Mouse (Mus musculus) liver, adult 2 months (tissue): Measurements from ENCODE around the gene Spns2. TPM values are rescaled to one million over a fixed set of nuclear protein-coding genes. Genes with fewer than 3 reads are reported as not detected.

Source experiments
- DNase-seq: peaks from one replicate; pipeline ENCODE4 v3.0.0-alpha.2; 2011; ENCODE audit warnings: low read depth, low spot score; ENCODE audit errors: extremely low read depth
- H3K27ac ChIP-seq: fragments of 200-500 bp; replicated peaks from 2 replicates; pipeline ENCODE4 v1.5.1; 2012; ENCODE audit warnings: low read depth, mild to moderate bottlenecking, control low read depth, inconsistent platforms, low read length; ENCODE audit not compliant: insufficient read depth
- H3K27me3 ChIP-seq: fragments of 200-500 bp; 2 replicates; pipeline ENCODE4 v1.6.1; 2012; ENCODE audit warnings: mild to moderate bottlenecking, moderate library complexity, low read length, inconsistent platforms; ENCODE audit not compliant: control insufficient read depth, insufficient read depth
- H3K36me3 ChIP-seq: fragments of 200-500 bp; 2 replicates; pipeline ENCODE4 v1.6.1; 2012; ENCODE audit warnings: low read length, inconsistent platforms; ENCODE audit not compliant: control insufficient read depth, insufficient read depth
- H3K4me1 ChIP-seq: fragments of 200-500 bp; 2 replicates; pipeline ENCODE4 v1.6.1; 2011; ENCODE audit warnings: low read length; ENCODE audit not compliant: control insufficient read depth, insufficient read depth
- H3K4me3 ChIP-seq: fragments of 200-500 bp; 2 replicates; pipeline ENCODE4 v1.5.1; 2011; ENCODE audit warnings: low read depth, mild to moderate bottlenecking, control low read depth, low read length, moderate library complexity; ENCODE audit not compliant: insufficient read depth
- H3K79me2 ChIP-seq: fragments of 200-500 bp; 2 replicates; pipeline ENCODE4 v1.6.1; 2012; ENCODE audit warnings: inconsistent platforms, mild to moderate bottlenecking, low read length, moderate library complexity; ENCODE audit not compliant: control insufficient read depth, insufficient read depth
- H3K9ac ChIP-seq: fragments of 200-500 bp; 2 replicates; pipeline ENCODE4 v1.6.1; 2012; ENCODE audit warnings: low read depth, mild to moderate bottlenecking, control low read depth, inconsistent platforms, low read length
- CTCF ChIP-seq: fragments of 200-500 bp; IDR thresholded peaks from 2 replicates; pipeline ENCODE4 v1.5.1; 2011; ENCODE audit warnings: low read depth, low read length, control low read depth
- POLR2A ChIP-seq: fragments of 200-500 bp; IDR thresholded peaks from 2 replicates; pipeline ENCODE4 v1.6.1; 2011; ENCODE audit warnings: low read length, control low read depth; ENCODE audit not compliant: insufficient read depth; ENCODE audit errors: extremely low read depth
- WGBS: fragments of 180-500 bp; shearing (Covaris S2); methylation state at CpG from one replicate; pipeline ENCODE4 v1.1.7; 2018; 5-methylcytosine and 5-hydroxymethylcytosine counted together
- polyA plus RNA-seq: library from polyadenylated mRNA; depleted of rRNA; stranded (reverse); fragments of >200 nt; gene quantifications from 2 replicates; pipeline ENCODE4 v1.2.3, GENCODE M21; 2012
- total RNA-seq: library from RNA; depleted of rRNA; stranded (reverse); fragments of >200 nt; gene quantifications from 2 replicates; pipeline ENCODE4 v1.2.3, GENCODE M21; 2014

The Spns2 gene
- total and polyA plus RNA-seq, 2 experiments: 41.1 to 47.3 TPM

DNA sequence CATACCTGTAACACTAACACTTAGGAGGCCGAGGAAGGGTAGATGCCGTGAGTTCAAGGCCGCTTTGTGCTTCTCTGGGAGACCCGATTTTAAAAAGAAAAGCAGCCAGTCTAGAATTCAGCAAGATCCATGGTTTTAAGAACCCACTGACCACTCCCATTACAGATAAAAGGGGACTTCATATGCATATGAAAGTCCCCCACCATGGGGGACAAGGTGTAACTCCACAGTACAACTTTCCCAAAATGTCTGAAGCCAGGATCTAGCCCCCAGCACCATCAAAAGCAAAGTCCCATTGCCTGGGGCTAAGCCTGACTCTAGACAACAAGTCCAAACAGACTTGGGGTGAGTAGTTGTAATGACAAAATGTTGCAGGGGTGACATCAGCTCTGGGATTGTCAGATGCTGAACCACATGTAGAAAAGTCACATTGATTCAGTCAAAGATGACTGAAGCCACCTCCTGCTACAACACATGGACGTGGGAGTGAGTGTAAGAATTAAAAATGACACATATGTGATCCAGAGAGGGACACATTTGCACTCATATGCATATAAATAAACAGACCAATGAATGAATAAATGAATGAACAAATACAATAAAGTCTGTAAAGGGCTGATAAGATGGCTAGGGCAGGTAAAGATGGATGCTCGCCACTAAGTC, 69.1 kb downstream of the Spns2 start:
- TF ChIP-seq POLR2A (no peak), CTCF (no peak)
- no peaks in the 10 kb centered on the region for H3K79me2 ChIP-seq
- no peak for DNase-seq
- no peak overlapping the region for H3K9ac ChIP-seq
- H3K4me1 ChIP-seq: peaks cover 2% of the 10 kb centered on the region; the same call in 1 of the 2 replicates
- WGBS: 94% methylated on average over 6 of the region's 6 CpGs
- no peak overlapping the region for H3K4me3 ChIP-seq
- H3K27ac ChIP-seq: no peak overlapping the region
- H3K36me3 ChIP-seq: no peaks in the 10 kb centered on the region
- no peaks in the 10 kb centered on the region for H3K27me3 ChIP-seq

- DNase-seq: no peak
- no peaks in the 10 kb centered on the region for H3K79me2 ChIP-seq
- WGBS: 66% methylated on average over 6 of the region's 6 CpGs
Measured at GRCm38 (mm10) chr11:72419006-72419405, 70.7 kb downstream of the Spns2 start.

DNA sequence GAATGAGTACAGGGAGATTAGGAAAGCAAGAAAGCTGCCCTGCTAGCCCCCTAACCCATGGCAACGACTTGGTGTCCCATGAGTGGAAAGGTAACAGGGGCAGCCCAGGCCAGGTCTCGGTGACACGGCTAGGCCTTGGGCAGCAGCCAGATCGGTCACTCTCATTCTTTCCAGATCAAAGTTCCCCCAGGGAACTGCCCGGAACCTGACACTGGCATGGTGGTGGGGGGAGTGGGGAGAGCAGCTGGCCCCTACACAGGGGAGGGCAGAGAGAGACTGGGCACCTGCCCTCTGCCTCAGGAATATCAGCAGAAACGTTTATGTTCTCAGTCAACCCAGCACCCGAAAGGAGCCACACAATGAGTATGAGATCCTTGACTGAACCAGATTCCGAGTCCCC, 71.5 kb downstream of the Spns2 start:
- Histone ChIP-seq H3K27me3 (no peaks in the 10 kb centered on the region), H3K79me2 (no peaks in the 10 kb centered on the region), H3K27ac (no peak overlapping the region), H3K36me3 (no peaks in the 10 kb centered on the region), H3K4me1 (peaks cover 2% of the 10 kb centered on the region; the same call in 1 of the 2 replicates), H3K4me3 (no peak overlapping the region), H3K9ac (no peak overlapping the region)
- TF ChIP-seq CTCF: no peak
- no peak for TF ChIP-seq POLR2A
- DNase-seq: peak; percentile 58
- 39% methylated on average over 8 of the region's 8 CpGs for WGBS

More at GRCm38 (mm10) chr11:72419006-72419405, 70.7 kb downstream of the Spns2 start:
- no peak overlapping the region for H3K27ac ChIP-seq
- no peak overlapping the region for H3K9ac ChIP-seq
- no peak overlapping the region for H3K4me3 ChIP-seq
- no peaks in the 10 kb centered on the region for H3K27me3 ChIP-seq
- H3K4me1 ChIP-seq: peaks cover 2% of the 10 kb centered on the region; the same call in 1 of the 2 replicates
- no peaks in the 10 kb centered on the region for H3K36me3 ChIP-seq
- TF ChIP-seq POLR2A (no peak), CTCF (no peak)

GRCm38 (mm10) chr11:72417376-72417775, 72.3 kb downstream of the Spns2 start:
- H3K27ac ChIP-seq: no peak overlapping the region
- no peak for DNase-seq
- no peak overlapping the region for H3K9ac ChIP-seq
- no peaks in the 10 kb centered on the region for H3K79me2 ChIP-seq
- no peaks in the 10 kb centered on the region for H3K36me3 ChIP-seq
- no peaks in the 10 kb centered on the region for H3K27me3 ChIP-seq
- WGBS: 78% methylated on average over 4 of the region's 4 CpGs
- H3K4me1 ChIP-seq: peaks cover 2% of the 10 kb centered on the region; the same call in 1 of the 2 replicates
- no peak overlapping the region for H3K4me3 ChIP-seq
- TF ChIP-seq CTCF (no peak), POLR2A (no peak)

DNA sequence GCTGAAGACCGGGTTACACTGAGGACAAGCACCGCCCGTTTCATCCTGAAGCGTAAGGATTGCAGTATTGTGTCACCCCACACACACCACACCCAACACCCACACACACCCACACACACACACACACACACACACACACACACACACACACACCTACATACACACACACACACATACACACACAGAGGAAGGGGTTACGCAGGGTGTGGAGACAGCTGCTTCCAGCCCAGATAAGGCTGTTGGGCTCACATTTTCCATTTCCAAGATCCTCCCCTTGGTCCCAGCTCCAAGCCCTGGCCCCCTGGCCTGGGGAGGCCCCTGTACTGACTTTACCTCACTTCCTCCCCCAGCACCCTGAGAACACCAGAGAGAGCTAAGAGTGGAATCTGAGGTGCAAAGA, 73.0 kb downstream of the Spns2 start:
- Histone ChIP-seq H3K4me3 (no peak overlapping the region), H3K27me3 (no peaks in the 10 kb centered on the region), H3K79me2 (no peaks in the 10 kb centered on the region), H3K9ac (no peak overlapping the region), H3K4me1 (peaks cover 2% of the 10 kb centered on the region; the same call in 1 of the 2 replicates), H3K27ac (no peak overlapping the region), H3K36me3 (no peaks in the 10 kb centered on the region)
- 89% methylated on average over 5 of the region's 5 CpGs for WGBS
- no peak for DNase-seq
- no peak for TF ChIP-seq CTCF
- no peak for TF ChIP-seq POLR2A

DNA sequence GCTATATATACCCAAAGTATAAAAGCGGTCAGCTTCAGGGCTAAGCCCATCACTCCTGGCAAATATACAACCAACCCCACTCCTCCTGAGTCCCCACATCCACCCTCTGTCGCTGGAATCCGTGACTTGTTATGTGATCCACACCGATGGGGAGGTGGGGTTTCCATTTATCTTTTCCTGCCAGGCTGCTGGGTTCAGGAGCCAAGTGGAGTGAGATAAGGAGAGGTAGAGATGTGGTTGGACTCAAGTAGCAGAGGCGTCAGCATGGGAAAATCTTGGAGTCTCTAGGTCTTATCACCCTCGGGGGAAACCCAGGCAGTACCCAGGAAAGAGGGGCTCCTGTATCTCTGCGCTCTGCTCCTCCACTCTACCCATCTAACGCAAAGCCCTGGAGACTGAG, 74.5 kb downstream of the Spns2 start:
- DNase-seq: no peak
- Histone ChIP-seq H3K4me3 (no peak overlapping the region), H3K4me1 (peaks cover 6% of the 10 kb centered on the region), H3K9ac (no peak overlapping the region), H3K27me3 (no peaks in the 10 kb centered on the region), H3K27ac (no peak overlapping the region), H3K79me2 (no peaks in the 10 kb centered on the region), H3K36me3 (no peaks in the 10 kb centered on the region)
- TF ChIP-seq POLR2A (no peak), CTCF (no peak)
- 69% methylated on average over 8 of the region's 8 CpGs for WGBS
